Mouse (Mus musculus): ENCODE results near the gene Olfr1084. TPM values are rescaled to one million over a fixed set of nuclear protein-coding genes. Genes with fewer than 3 reads are reported as not detected.

Gene Olfr1084
- not detected for polyA plus RNA-seq (2017; shearing (Covaris generic))

GRCm38 (mm10) chr2:86639625-86640024 is at the start of gene Olfr1084:
Gene Olfr1084, minus strand, starts transcription at chr2:86639725.

GRCm38 (mm10) chr2:86679992-86680391 is 40.5 kb upstream of the Olfr1084 start, which contains the start of gene Olfr1086:
Gene Olfr1086, minus strand, starts transcription at chr2:86680092.

GRCm38 (mm10) chr2:86661919-86662318 is 22.4 kb upstream of the Olfr1084 start, which contains the start of gene Olfr1085:
Gene Olfr1085, minus strand, starts transcription at chr2:86662019.

GRCm38 (mm10) chr2:86598866-86599265 is 40.7 kb downstream of the Olfr1084 start, which contains the start of gene Olfr1082:
Gene Olfr1082, minus strand, starts transcription at chr2:86598966.

Other genes with a start within 250 kb of the Olfr1084 start
- not detected for gene Olfr1061, start 225.7 kb downstream of the Olfr1084 start, polyA plus RNA-seq (2017; shearing (Covaris generic))
- gene Olfr1062, start 213.0 kb downstream of the Olfr1084 start, polyA plus RNA-seq (2017; shearing (Covaris generic)): not detected
- not detected for gene Olfr1065, start 189.1 kb downstream of the Olfr1084 start, polyA plus RNA-seq (2017; shearing (Covaris generic))
- gene Olfr1066, start 183.5 kb downstream of the Olfr1084 start, polyA plus RNA-seq (2017; shearing (Covaris generic)): not detected
- not detected for gene Olfr228, start 152.3 kb downstream of the Olfr1084 start, polyA plus RNA-seq (2017; shearing (Covaris generic))
- gene Olfr1076, start 131.3 kb downstream of the Olfr1084 start, polyA plus RNA-seq (2017; shearing (Covaris generic)): not detected
- gene Olfr1079, start 97.2 kb downstream of the Olfr1084 start, polyA plus RNA-seq (2017; shearing (Covaris generic)): not detected
- gene Olfr1080, start 81.5 kb downstream of the Olfr1084 start, polyA plus RNA-seq (2017; shearing (Covaris generic)): not detected
- gene Olfr1082, start 40.8 kb downstream of the Olfr1084 start, polyA plus RNA-seq (2017; shearing (Covaris generic)): not detected
- not detected for gene Olfr1085, start 22.3 kb upstream of the Olfr1084 start, polyA plus RNA-seq (2017; shearing (Covaris generic))
- gene Olfr1086, start 40.4 kb upstream of the Olfr1084 start, polyA plus RNA-seq (2017; shearing (Covaris generic)): not detected
- gene Olfr1087, start 58.7 kb upstream of the Olfr1084 start, polyA plus RNA-seq (2017; shearing (Covaris generic)): not detected
- gene Olfr1089, start 94.0 kb upstream of the Olfr1084 start, polyA plus RNA-seq (2017; shearing (Covaris generic)): not detected
- not detected for gene Olfr1090, start 119.3 kb upstream of the Olfr1084 start, polyA plus RNA-seq (2017; shearing (Covaris generic))
- not detected for gene Olfr1093, start 142.8 kb upstream of the Olfr1084 start, polyA plus RNA-seq (2017; shearing (Covaris generic))
- not detected for gene Olfr141, start 170.3 kb upstream of the Olfr1084 start, polyA plus RNA-seq (2017; shearing (Covaris generic))
- gene Olfr1094, start 184.9 kb upstream of the Olfr1084 start, polyA plus RNA-seq (2017; shearing (Covaris generic)): not detected
- gene Olfr1095, start 212.0 kb upstream of the Olfr1084 start, polyA plus RNA-seq (2017; shearing (Covaris generic)): not detected
- gene Gm13723, start 235.1 kb upstream of the Olfr1084 start, polyA plus RNA-seq (2017; shearing (Covaris generic)): not detected

All from activated CD4-positive, CD25-positive, alpha-beta regulatory T cell, adult 9 weeks (primary cell).